Mouse (Mus musculus) layer of hippocampus, postnatal 10 days (tissue): Measurements from ENCODE around the gene Gm5346. TPM values are rescaled to one million over a fixed set of nuclear protein-coding genes. Genes with fewer than 3 reads are reported as not detected.
"Not testable (repeated sequence)": the region's sequence is repeated elsewhere in the genome, so short reads cannot be mapped to it uniquely, and the experiment has no call there.

ENCODE experiments used
- DNase-seq, 2 experiments: peaks; one replicate each; pipeline ENCODE4 v3.0.0; 2021; ENCODE audit warnings: low spot score in 2 of 2
- long read RNA-seq: library from polyadenylated mRNA; stranded (forward); transcript quantifications from one replicate; pipeline ENCODE4 v2.0.0, GENCODE M21; 2023
- total RNA-seq, 2 experiments: library from RNA; stranded (reverse); gene quantifications; 2 replicates each; pipeline ENCODE4 v1.2.3; 2021

Gm5346 gene
- total RNA-seq, result not detected
- long read RNA-seq, result 0 reads

DNA sequence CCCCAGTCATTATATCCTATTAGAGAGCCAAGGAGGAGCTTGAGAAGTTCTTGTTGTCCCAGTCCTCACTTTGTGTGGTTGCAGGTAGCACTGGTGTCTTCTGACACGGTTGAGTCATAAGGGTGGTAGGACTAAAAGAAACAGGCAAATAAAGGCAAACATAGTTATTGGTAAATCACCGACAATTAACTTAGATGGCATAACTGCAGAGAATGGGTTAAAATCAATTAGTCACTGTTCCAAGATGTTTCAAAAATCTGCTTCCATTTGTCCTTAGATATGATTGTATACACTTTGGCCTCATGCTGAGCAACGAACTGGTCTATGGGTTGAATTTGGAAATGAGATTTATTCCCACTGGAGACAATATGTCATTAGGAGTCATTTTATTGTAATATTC, at the start of gene Gm5346:
TSS of gene Gm5346 (minus strand) at position 101 of the 400 bp plus-strand sequence.
- no peak for DNase-seq

DNA sequence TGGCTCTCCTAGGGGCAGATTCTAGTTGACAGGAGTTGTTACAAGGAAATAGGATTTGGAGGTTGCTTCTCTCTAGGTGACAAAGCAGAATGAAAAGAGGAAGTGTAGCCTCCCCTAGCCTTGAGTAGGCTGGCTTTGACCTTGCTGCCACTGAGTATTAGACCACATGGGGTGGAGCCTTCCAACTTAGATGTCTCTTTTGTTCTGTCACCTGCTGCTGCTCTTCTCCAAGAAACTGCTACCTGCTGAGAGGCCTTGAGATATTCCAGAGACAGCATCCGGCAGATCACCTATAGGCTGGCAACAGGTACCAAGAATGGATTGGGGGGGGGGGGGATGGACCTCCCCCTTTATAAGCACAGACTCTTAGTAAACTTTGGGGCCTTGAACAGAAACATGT, 11.0 kb downstream of the Gm5346 start:
- DNase-seq, result no peak

DNA sequence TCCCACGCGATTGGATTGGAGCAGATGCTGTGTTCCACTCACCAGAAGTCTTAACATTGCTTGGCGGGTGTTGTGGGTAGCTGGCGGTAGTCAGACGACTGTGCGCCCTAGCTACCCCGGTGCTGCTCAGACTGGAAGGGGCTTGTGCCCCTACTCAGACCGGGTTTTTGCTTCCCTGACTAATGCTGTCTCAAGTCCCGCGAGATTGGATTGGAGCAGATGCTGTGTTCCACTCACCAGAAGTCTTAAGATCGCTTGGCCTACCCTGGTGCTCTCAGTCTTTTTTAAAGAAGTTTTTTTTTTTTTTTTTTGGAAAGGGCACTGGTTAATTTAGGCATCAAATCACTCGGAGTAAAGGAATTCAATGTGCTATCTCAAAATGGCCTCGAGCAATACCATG, 23.4 kb downstream of the Gm5346 start:
- DNase-seq, result not testable (repeated sequence)

DNA sequence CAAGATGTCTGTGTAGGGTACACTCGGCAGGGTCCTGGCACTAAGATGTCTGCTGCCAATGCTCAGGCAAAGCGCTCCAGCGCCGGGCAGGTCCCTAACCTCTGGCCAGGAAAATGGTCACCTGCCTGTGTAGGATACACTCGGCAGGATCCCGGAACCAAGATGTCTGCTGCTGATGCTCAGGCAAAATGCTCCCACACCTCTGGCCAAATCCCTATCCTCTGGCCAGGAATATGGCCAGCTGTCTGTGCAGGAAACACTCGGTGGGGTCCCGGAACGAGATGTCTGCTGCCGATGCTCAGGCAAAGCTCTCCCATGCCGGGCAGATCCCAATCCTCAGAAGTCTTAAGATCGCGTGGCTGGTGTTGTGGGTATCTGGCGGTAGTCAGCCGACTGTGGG, 23.9 kb downstream of the Gm5346 start:
- DNase-seq, result not testable (repeated sequence)

DNA sequence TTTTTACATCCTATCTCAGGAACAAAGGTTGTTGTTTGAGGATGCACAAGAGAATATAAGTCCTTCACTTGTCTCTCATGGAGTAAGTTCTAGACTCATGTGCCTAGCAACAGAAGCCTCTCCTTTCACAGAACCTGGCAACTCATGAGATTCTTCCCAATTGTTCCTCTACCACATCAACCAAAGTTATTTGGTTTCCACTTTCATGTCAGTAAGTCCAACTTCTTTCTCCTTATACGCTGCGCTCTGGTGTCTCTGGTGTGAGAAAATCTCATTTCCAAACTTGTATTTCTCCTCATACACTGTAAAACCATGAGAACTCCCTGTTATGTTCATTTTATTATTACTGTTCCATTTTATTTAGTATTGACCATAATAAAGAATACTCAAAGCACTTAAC, 50.5 kb downstream of the Gm5346 start, which contains the start of gene Adam26a:
TSS of gene Adam26a (minus strand) at position 101 of the 400 bp plus-strand sequence.
- DNase-seq, result not testable (repeated sequence)

Other genes with a start within 250 kb of the Gm5346 start
- not detected for gene Adam26b, start 99.2 kb downstream of the Gm5346 start, total RNA-seq
- gene Adam26a, start 50.6 kb downstream of the Gm5346 start, total RNA-seq, result not detected
- not detected for gene Adam34, start 82.8 kb upstream of the Gm5346 start, total RNA-seq